Mouse (Mus musculus): ENCODE measurements at regions not wholly inside any gene's neighbourhood (a gene's known extent, or its start where the extent isn't known, plus 50 kb on each side); places are given as distances from the start of the nearest gene placed in this dataset.
"Not testable (repeated sequence)": the region's sequence is repeated elsewhere in the genome, so short reads cannot be mapped to it uniquely, and the experiment has no call there.

DNA sequence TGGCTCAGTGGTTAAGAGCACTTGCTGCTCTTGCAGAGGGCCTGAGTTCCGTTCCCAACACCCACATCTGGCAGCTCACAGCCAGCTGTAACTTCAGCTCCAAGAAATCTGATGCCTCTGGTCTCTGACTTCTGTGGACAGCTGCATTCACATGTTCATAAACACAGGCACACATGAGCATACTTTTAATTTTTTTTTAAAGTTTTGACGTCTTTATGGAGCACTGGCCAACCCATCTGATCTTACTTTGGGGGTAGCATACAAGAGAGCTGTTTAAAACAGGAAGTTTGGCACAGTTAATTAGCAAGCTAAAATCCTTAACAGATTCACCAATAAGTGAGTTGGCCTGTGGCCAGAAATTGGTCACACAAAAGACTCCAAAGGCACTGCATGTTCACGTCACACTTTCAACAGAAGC, 81.2 kb upstream of the Atl2 start:
- DNase-seq, result no peak

- DNase-seq, result no peak
Observed at GRCm38 (mm10) chr17:79976518-79977100, 80.7 kb upstream of the Atl2 start.

GRCm38 (mm10) chr17:79975997-79976443, 80.1 kb upstream of the Atl2 start:
- no peak for DNase-seq

DNA sequence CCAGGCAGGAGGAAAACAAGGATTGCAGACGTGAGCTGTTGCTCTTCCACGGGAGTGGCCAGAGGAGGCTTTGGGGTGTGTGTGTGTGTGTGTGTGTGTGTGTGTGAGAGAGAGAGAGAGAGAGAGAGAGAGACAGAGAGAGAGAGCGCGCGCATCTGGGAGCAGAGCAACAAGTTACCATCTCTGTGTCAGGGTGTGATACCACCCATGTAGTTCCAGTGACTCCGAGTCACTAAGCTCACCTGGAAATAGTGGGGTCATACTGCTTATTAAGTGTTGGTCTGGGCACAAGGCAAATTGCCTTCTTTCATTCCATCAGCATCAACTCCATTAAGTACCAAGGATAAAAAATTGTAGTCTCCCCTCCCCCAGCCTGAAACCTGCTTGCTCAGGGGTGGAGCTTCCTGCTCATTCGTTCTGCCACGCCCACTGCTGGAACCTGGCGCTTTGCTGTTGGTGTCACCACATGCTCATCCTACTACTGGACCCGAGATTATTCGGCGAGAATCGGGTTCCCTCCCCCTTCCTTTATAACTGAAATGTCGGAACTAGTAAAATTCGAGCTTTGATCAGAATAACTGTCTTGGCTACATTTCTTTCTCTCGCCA, 79.3 kb upstream of the Atl2 start:
- DNase-seq, result not testable (repeated sequence)

- DNase-seq, result no peak
Observed at GRCm38 (mm10) chr17:79971721-79972336, 75.9 kb upstream of the Atl2 start.

DNA sequence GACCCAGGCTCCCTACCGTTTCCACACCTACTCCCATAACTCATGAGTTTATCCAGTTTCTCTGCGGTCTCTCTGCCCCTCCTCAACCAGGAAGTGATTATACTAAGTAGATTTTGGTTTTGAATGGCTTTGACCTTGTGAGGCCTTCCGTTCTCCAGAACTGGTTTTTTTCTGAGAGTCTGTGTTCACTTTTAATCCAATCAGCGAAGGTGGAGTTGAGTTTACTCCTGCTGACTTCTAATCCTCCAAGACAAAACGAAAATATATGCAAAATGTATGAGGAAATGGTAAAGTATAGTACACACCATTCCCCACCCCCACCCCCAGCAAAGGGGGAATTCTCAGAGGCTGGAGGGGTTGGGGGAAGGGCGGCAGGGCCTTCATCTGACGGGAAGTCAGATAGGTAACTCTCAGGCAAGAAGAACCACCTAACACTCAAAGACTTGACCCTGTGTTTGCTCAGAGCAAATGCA, 73.6 kb upstream of the Atl2 start:
- DNase-seq, result no peak

DNA sequence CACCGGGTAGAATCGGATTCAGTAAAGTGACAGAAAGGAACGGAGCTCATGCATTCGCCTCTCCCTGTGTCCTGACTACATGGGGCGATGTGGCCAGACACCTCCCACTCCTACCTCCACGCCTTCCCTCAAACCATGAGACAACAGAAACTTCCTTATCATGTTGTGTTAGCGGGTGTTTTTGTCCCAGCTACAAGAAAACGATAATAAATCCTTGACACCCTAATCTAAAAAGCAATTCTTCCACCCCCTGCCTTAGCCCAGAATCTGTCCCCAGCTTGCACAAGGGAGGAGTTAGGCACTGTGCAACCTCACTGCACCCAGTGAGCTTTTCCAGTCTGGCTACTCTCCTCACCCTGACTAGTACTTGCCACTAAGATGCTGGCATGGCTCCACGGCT, 72.9 kb upstream of the Atl2 start:
- no peak for DNase-seq

GRCm38 (mm10) chr17:79966981-79967380, 71.1 kb upstream of the Atl2 start:
- DNase-seq, result no peak

DNA sequence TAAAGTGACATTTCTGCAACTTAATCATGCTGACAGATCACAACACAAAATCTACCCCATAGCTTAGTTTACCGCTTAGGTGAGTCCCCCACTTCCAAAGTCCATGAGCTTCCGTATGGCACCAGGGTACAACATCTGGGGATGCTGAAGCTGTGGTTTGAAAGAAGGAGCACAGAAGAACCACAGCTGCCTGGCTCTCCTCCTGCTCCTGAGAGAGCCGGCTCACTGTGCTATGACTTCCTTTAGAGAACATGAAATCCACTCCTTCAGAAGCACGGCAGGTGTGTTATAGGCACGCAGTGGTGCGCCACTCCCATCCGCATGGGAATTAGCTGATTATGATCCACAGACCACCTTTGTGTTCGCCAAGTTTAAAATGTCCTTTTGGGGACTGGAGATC, 69.7 kb upstream of the Atl2 start:
- no peak for DNase-seq

GRCm38 (mm10) chr17:79964850-79965249, 68.9 kb upstream of the Atl2 start:
- DNase-seq, result no peak

- DNase-seq, result no peak
Observed at GRCm38 (mm10) chr17:79963330-79963729, 67.4 kb upstream of the Atl2 start.

- no peak for DNase-seq
Observed at GRCm38 (mm10) chr17:79961391-79961790, 65.5 kb upstream of the Atl2 start.

DNA sequence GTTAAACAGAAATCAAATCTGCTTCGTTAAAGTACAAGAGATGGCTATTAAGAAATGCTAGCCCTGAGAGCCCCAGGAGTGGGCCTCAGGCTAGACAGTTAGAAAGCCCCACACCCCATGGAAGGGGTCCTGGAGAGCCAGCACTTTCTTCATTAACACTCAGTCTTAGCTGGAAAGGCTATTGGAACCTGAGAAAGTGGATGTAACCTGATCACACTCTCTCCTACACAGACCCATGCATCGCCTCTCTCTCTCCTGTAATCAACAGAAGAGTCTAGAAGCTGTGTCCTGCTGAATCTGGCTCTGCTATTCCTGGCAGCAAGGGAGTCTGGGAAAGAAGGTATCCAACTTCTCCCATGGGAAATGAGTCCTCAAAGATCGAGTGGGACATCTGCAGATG, 64.8 kb upstream of the Atl2 start:
- DNase-seq, result no peak

- DNase-seq, result no peak
Observed at GRCm38 (mm10) chr17:79955267-79955666, 59.3 kb upstream of the Atl2 start.

DNA sequence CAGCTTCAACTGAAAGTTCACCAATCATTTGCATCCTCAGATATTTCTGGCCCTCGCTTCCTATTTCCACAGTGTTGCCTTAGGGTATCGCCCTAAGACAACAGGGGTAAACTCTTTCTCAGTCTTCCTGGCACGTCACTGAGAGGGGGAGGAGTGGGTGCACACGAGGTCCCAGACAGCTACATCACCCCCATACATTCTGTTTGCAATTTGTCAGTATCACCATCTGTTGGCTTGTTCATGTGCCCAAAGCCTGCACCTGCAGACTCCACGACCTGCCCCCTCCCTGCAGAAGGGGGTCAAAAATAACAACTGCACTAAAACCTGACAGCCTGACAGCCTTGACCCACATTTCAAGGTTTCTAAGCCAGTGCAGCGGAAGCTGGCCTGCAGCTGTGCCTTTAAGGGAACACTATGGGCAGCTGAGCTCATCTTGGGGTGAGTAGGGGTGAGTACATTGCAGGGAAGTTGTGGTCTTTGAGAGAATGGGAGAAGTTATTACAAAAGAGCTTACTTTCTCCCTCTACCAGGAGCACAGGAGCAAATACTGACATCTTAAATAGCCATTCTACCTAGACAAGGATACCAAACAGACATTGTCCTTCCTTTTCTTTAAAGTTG, 58.8 kb upstream of the Atl2 start:
- DNase-seq, result peak; percentile 14 to 25

- peak; percentile 70 to 83 for DNase-seq
Observed at GRCm38 (mm10) chr17:79948591-79949475, 52.9 kb upstream of the Atl2 start.
